In genomic region chr11:109369026-109369637, GRCm38 (mm10) we compare ENCODE assay signal across 10 mouse cellular contexts. TPM values are rescaled to one million over a fixed set of nuclear protein-coding genes. Genes with fewer than 3 reads are reported as not detected.
A peak's percentile ranks its signal among the peaks of the same experiment; 100 is the strongest.
DNase-seq lines count a peak whose midpoint lies in the region; ATAC-seq and TF ChIP-seq lines count a peak whose summit lies in the region.
"Had no signal": no experiment of that assay in that cellular context is flagged by ENCODE, and none has a peak within 500 bp of the region (broad histone marks: within the 10 kb centered on the region; RNA-seq: fewer than 3 reads in every experiment).

No protein-coding gene starts in this region.

- H3K4me1 ChIP-seq in heart, postnatal 0 days (ENCODE audit: control insufficient read depth, insufficient read depth) = peaks cover 51% of the 10 kb centered on the region
- peaks cover 93% of the 10 kb centered on the region for H3K4me1 ChIP-seq in megakaryocyte, embryonic 14.5 days
- H3K4me1 ChIP-seq in hindbrain, embryonic 14.5 days (replicated peaks; ENCODE audit: control insufficient read depth, insufficient read depth, low read length) = peaks cover 44% of the 10 kb centered on the region

- no peak overlapping the region for H3K4me3 ChIP-seq in heart, postnatal 0 days (ENCODE audit: low read depth, low read length)
- H3K4me3 ChIP-seq in megakaryocyte, embryonic 14.5 days (replicated peaks) = peak overlapping the region; percentile 90
- no peak overlapping the region for H3K4me3 ChIP-seq in hindbrain, embryonic 14.5 days (replicated peaks; ENCODE audit: low read length)

- no peak for TF ChIP-seq CTCF in heart, postnatal 0 days (IDR thresholded peaks at IDR 0.05; ENCODE audit: low read depth)

- 64% methylated on average over 3 of the region's 3 CpGs for WGBS in heart, postnatal 0 days
- WGBS in hindbrain, embryonic 14.5 days = 93% methylated on average over 3 of the region's 3 CpGs

- intact Hi-C loops in heart, postnatal 14 days (cut with DNase I) = loop anchor here (5.0 kb wide), 1 partner anchor 37 kb away; no protein-coding TSS in a partner anchor

- DNase-seq in heart, postnatal 0 days (ENCODE audit: low spot score) = no peak
- DNase-seq in heart, postnatal 14 days = no peak
- peak; percentile 46 for DNase-seq in T-cell, adult 2 months (ENCODE audit: low spot score)
- peak; percentile 63 for DNase-seq in kidney, adult 9 months
- DNase-seq in ovary, postnatal 36 days (ENCODE audit: low spot score) = no peak
- DNase-seq in hindbrain, embryonic 14.5 days (ENCODE audit: low spot score) = no peak
- DNase-seq in right cerebral cortex, adult 2 months (ENCODE audit: low spot score in 2 of 2) = no peak
- DNase-seq: layer of hippocampus, postnatal 36 days had no signal

- no peak overlapping the region for H3K9ac ChIP-seq in heart, postnatal 0 days (replicated peaks; ENCODE audit: low read depth, low read length)
- no peak overlapping the region for H3K9ac ChIP-seq in hindbrain, embryonic 14.5 days

- H3K27me3 ChIP-seq in heart, postnatal 0 days (ENCODE audit: control insufficient read depth, insufficient read depth, low read length) = no peaks in the 10 kb centered on the region
- H3K27me3 ChIP-seq in megakaryocyte, embryonic 14.5 days (replicated peaks) = no peaks in the 10 kb centered on the region
- no peaks in the 10 kb centered on the region for H3K27me3 ChIP-seq in hindbrain, embryonic 14.5 days (ENCODE audit: control insufficient read depth, insufficient read depth, low read length)

- peak overlapping the region; percentile 11; the same call in 1 of the 2 replicates for H3K27ac ChIP-seq in heart, postnatal 0 days (ENCODE audit: low read depth)
- no peak overlapping the region for H3K27ac ChIP-seq in hindbrain, embryonic 14.5 days

- no peak for ATAC-seq in heart, postnatal 0 days (ENCODE audit: insufficient read depth, low read depth)
- ATAC-seq in hindbrain, embryonic 14.5 days (ENCODE audit: low FRiP score) = no peak

- H3K36me3 ChIP-seq in heart, postnatal 0 days (replicated peaks; ENCODE audit: control insufficient read depth, insufficient read depth, low read length) = peaks cover 22% of the 10 kb centered on the region
- peaks cover 94% of the 10 kb centered on the region for H3K36me3 ChIP-seq in megakaryocyte, embryonic 14.5 days (replicated peaks; ENCODE audit: low read length)
- H3K36me3 ChIP-seq in hindbrain, embryonic 14.5 days (replicated peaks; ENCODE audit: control insufficient read depth, insufficient read depth) = peaks cover 33% of the 10 kb centered on the region

- no peaks in the 10 kb centered on the region for H3K9me3 ChIP-seq in heart, postnatal 0 days (replicated peaks; ENCODE audit: control insufficient read depth, low read length)
- H3K9me3 ChIP-seq in megakaryocyte, embryonic 14.5 days = no peaks in the 10 kb centered on the region
- H3K9me3 ChIP-seq in hindbrain, embryonic 14.5 days (ENCODE audit: control insufficient read depth, low read length) = no peaks in the 10 kb centered on the region

- no peak for TF ChIP-seq EP300 in heart, postnatal 0 days (IDR thresholded peaks at IDR 0.05; ENCODE audit: low read depth)

- H3K4me2 ChIP-seq in heart, postnatal 0 days (ENCODE audit: low read depth, low read length) = no peak overlapping the region
- no peak overlapping the region for H3K4me2 ChIP-seq in hindbrain, embryonic 14.5 days (replicated peaks)

RNA-seq across cellular contexts. Expression of gene Gna13, which starts 6.5 kb away (rescaled TPM):
- total RNA-seq in heart, postnatal 0 days (2014; rRNA removed; ENCODE audit: low replicate concordance) = 42.3 and 42.7 TPM in 2 replicates
- polyA plus RNA-seq in heart, postnatal 0 days (2015; fragmentation: Nextera tagmentation; extraction: Ambion mirVana) = 25.5 and 28.0 TPM in 2 replicates
- 10 to 100 TPM; 37.6 to 38.4 TPM for total RNA-seq in heart, postnatal 14 days (2021)
- polyA plus RNA-seq in megakaryocyte, embryonic 14.5 days (2012; ENCODE audit: insufficient read depth, low replicate concordance) = 42.6 and 60.8 TPM in 2 replicates
- 21.8 and 24.4 TPM in 2 replicates for polyA plus RNA-seq in hindbrain, embryonic 14.5 days (2014; fragmentation: Nextera tagmentation; extraction: Ambion mirVana)

RNA-seq across cellular contexts. Expression of gene 9930022D16Rik, which starts 44.6 kb away (rescaled TPM):
- total RNA-seq in heart, postnatal 0 days (2014; rRNA removed; ENCODE audit: low replicate concordance) = not detected in 2 replicates
- polyA plus RNA-seq in heart, postnatal 0 days (2015; fragmentation: Nextera tagmentation; extraction: Ambion mirVana) = not detected in 2 replicates
- not detected for total RNA-seq in heart, postnatal 14 days (2021)
- not detected in 2 replicates for polyA plus RNA-seq in megakaryocyte, embryonic 14.5 days (2012; ENCODE audit: insufficient read depth, low replicate concordance)
- polyA plus RNA-seq in hindbrain, embryonic 14.5 days (2014; fragmentation: Nextera tagmentation; extraction: Ambion mirVana) = not detected in 2 replicates
- total RNA-seq: layer of hippocampus, postnatal 36 days had no signal
- polyA plus RNA-seq: neural tube, embryonic 11.5 days had no signal

RNA-seq across cellular contexts. Expression of gene Amz2, which starts 56.6 kb away (rescaled TPM):
- 36.9 and 65.6 TPM in 2 replicates for total RNA-seq in heart, postnatal 0 days (2014; rRNA removed; ENCODE audit: low replicate concordance)
- polyA plus RNA-seq in heart, postnatal 0 days (2015; fragmentation: Nextera tagmentation; extraction: Ambion mirVana) = 33.7 and 36.2 TPM in 2 replicates
- total RNA-seq in heart, postnatal 14 days (2021) = 10 to 100 TPM; 42.5 to 46.1 TPM
- 2.9 and 3.9 TPM in 2 replicates for polyA plus RNA-seq in megakaryocyte, embryonic 14.5 days (2012; ENCODE audit: insufficient read depth, low replicate concordance)
- polyA plus RNA-seq in hindbrain, embryonic 14.5 days (2014; fragmentation: Nextera tagmentation; extraction: Ambion mirVana) = 55.6 and 65.8 TPM in 2 replicates

Comparison
In these comparisons a context has a peak if more than half of its experiments do, and no peak if none do; other contexts are left out.
1. DNase-seq: peak in T-cell, adult 2 months (single experiment) and kidney, adult 9 months (single experiment); none in heart, postnatal 0 days (single experiment), heart, postnatal 14 days (0 of 2), ovary, postnatal 36 days (single experiment), hindbrain, embryonic 14.5 days (single experiment) and right cerebral cortex, adult 2 months (0 of 2).